Mouse (Mus musculus) frontal cortex, postnatal 14 days (tissue): Measurements from ENCODE around the gene Cytip.

Experiments
- DNase-seq, 2 experiments: peaks; one replicate each; pipeline ENCODE4 v3.0.0; 2022; ENCODE audit warnings: low spot score in 2 of 2

Gene Cytip

GRCm38 (mm10) chr2:58195346-58195745 is at the start of gene Cytip:
Gene Cytip, minus strand, starts transcription at chr2:58195532.
- DNase-seq = no peak

- DNase-seq = no peak
Measured at GRCm38 (mm10) chr2:58240639-58241038, 45.3 kb upstream of the Cytip start.

- no peak for DNase-seq
Measured at GRCm38 (mm10) chr2:58237487-58237886, 42.2 kb upstream of the Cytip start.

GRCm38 (mm10) chr2:58199442-58199841 is 4.1 kb upstream of the Cytip start:
- DNase-seq = peak; percentile 30 to 53

GRCm38 (mm10) chr2:58196880-58197279 is 1.5 kb upstream of the Cytip start:
- no peak for DNase-seq

- DNase-seq = no peak
Measured at GRCm38 (mm10) chr2:58194422-58195115, 763 bp downstream of the Cytip start.

- no peak for DNase-seq
Measured at GRCm38 (mm10) chr2:58192160-58192559, 3.2 kb downstream of the Cytip start.

- no peak for DNase-seq
Measured at GRCm38 (mm10) chr2:58189501-58189900, 5.8 kb downstream of the Cytip start.

- no peak for DNase-seq
Measured at GRCm38 (mm10) chr2:58188903-58189302, 6.4 kb downstream of the Cytip start.

GRCm38 (mm10) chr2:58187310-58188051 is 7.9 kb downstream of the Cytip start:
- no peak for DNase-seq

GRCm38 (mm10) chr2:58184197-58184596 is 11.1 kb downstream of the Cytip start:
- DNase-seq = no peak

- no peak for DNase-seq
Measured at GRCm38 (mm10) chr2:58183658-58184057, 11.7 kb downstream of the Cytip start.

- DNase-seq = no peak
Measured at GRCm38 (mm10) chr2:58180776-58181175, 14.6 kb downstream of the Cytip start.

- no peak for DNase-seq
Measured at GRCm38 (mm10) chr2:58179056-58179455, 16.3 kb downstream of the Cytip start.

GRCm38 (mm10) chr2:58175392-58176291 is 19.7 kb downstream of the Cytip start:
- no peak for DNase-seq

- DNase-seq = no peak
Measured at GRCm38 (mm10) chr2:58174476-58175286, 20.7 kb downstream of the Cytip start.

- no peak for DNase-seq
Measured at GRCm38 (mm10) chr2:58172963-58173362, 22.4 kb downstream of the Cytip start.

- DNase-seq = no peak
Measured at GRCm38 (mm10) chr2:58169173-58169572, 26.2 kb downstream of the Cytip start.

GRCm38 (mm10) chr2:58167654-58168053 is 27.7 kb downstream of the Cytip start:
- DNase-seq = no peak

- DNase-seq = no peak
Measured at GRCm38 (mm10) chr2:58166764-58167163, 28.6 kb downstream of the Cytip start.

- no peak for DNase-seq
Measured at GRCm38 (mm10) chr2:58163457-58164181, 31.7 kb downstream of the Cytip start.
